Mouse (Mus musculus) heart, embryonic 15.5 days (tissue): Measurements from ENCODE around the gene Sptan1. TPM values are rescaled to one million over a fixed set of nuclear protein-coding genes. Genes with fewer than 3 reads are reported as not detected.
"Not testable (repeated sequence)": the region's sequence is repeated elsewhere in the genome, so short reads cannot be mapped to it uniquely, and the experiment has no call there.

ENCODE experiments used
- ATAC-seq: fragments of 200-750 bp; cut with Nextera tagmentation; replicated peaks from 2 replicates; pipeline ENCODE4 v1.8.0; 2017; ENCODE audit warnings: low read depth, moderate TSS enrichment; ENCODE audit not compliant: insufficient number of reproducible peaks, insufficient read depth, low FRiP score
- H3K27ac ChIP-seq: fragments of 300-500 bp; sonication (generic); 2 replicates; pipeline ENCODE4 v1.5.1; 2015; ENCODE audit warnings: mild to moderate bottlenecking, inconsistent platforms
- H3K27me3 ChIP-seq: fragments of 300-500 bp; sonication (generic); 2 replicates; pipeline ENCODE4 v1.6.1; 2015; ENCODE audit warnings: inconsistent platforms
- H3K36me3 ChIP-seq: fragments of 300-500 bp; sonication (generic); 2 replicates; pipeline ENCODE4 v1.6.1; 2015; ENCODE audit warnings: mild to moderate bottlenecking, inconsistent platforms
- H3K4me1 ChIP-seq: fragments of 300-500 bp; sonication (generic); replicated peaks from 2 replicates; pipeline ENCODE4 v1.6.1; 2015; ENCODE audit warnings: inconsistent platforms
- H3K4me2 ChIP-seq: fragments of 300-500 bp; sonication (generic); 2 replicates; pipeline ENCODE4 v1.6.1; 2015; ENCODE audit warnings: inconsistent platforms, mild to moderate bottlenecking, moderate library complexity
- H3K4me3 ChIP-seq: fragments of 300-500 bp; sonication (generic); 2 replicates; pipeline ENCODE4 v1.5.1; 2015; ENCODE audit warnings: mild to moderate bottlenecking, inconsistent platforms
- H3K9ac ChIP-seq: fragments of 300-500 bp; sonication (generic); 2 replicates; pipeline ENCODE4 v1.6.1; 2015; ENCODE audit warnings: mild to moderate bottlenecking, inconsistent platforms
- H3K9me3 ChIP-seq: fragments of 300-500 bp; sonication (generic); replicated peaks from 2 replicates; pipeline ENCODE4 v1.6.1; 2016; ENCODE audit warnings: inconsistent platforms
- WGBS: fragments of 180-500 bp; shearing (Covaris S2); methylation state at CpG from one replicate; pipeline ENCODE4 v1.1.7; 2015; ENCODE audit warnings: mixed read lengths; 5-methylcytosine and 5-hydroxymethylcytosine counted together
- polyA plus RNA-seq: library from polyadenylated mRNA; unstranded; fragments of >200 nt; fragmentation: Nextera tagmentation; extraction: Ambion mirVana; gene quantifications from 2 replicates; pipeline ENCODE4 v1.2.1, GENCODE M21; 2015

Sptan1 gene
- polyA plus RNA-seq, 1 experiment from 2014 or later = 81.7 TPM

GRCm38 (mm10) chr2:30047127-30047526 is 81.8 kb downstream of the Sptan1 start:
- Histone ChIP-seq H3K27ac (no peak overlapping the region), H3K9me3 (no peaks in the 10 kb centered on the region), H3K4me2 (no peak overlapping the region), H3K4me1 (0 out of 2 replicates have a peak, but pooled peaks cover 10% of the 10 kb centered on the region), H3K4me3 (no peak overlapping the region), H3K36me3 (no peaks in the 10 kb centered on the region), H3K27me3 (no peaks in the 10 kb centered on the region), H3K9ac (no peak overlapping the region)
- no peak for ATAC-seq
- 92% methylated on average over 6 of the region's 6 CpGs for WGBS

GRCm38 (mm10) chr2:30048101-30048501 is 82.7 kb downstream of the Sptan1 start:
- Histone ChIP-seq H3K4me3 (peak overlapping the region; percentile 71), H3K4me2 (peak overlapping the region; percentile 80), H3K27ac (peak overlapping the region; percentile 88), H3K9me3 (no peaks in the 10 kb centered on the region), H3K4me1 (0 out of 2 replicates have a peak, but pooled peaks cover 6% of the 10 kb centered on the region), H3K27me3 (no peaks in the 10 kb centered on the region), H3K9ac (peak overlapping the region; percentile 65), H3K36me3 (no peaks in the 10 kb centered on the region)
- no peak for ATAC-seq
- 52% methylated on average over 11 of the region's 11 CpGs for WGBS

GRCm38 (mm10) chr2:30048699-30049388 is 83.5 kb downstream of the Sptan1 start, which contains the start of gene Wdr34:
Gene Wdr34, minus strand, starts transcription at chr2:30048881.
- WGBS = 1% methylated on average over 54 of the region's 54 CpGs
- Histone ChIP-seq H3K27me3 (0 out of 2 replicates have a peak, but pooled peaks cover under 1% of the 10 kb centered on the region), H3K4me3 (peak within 1 kb of the TSS; percentile 71), H3K4me1 (0 out of 2 replicates have a peak, but pooled peaks cover 6% of the 10 kb centered on the region), H3K9ac (peak within 1 kb of the TSS; percentile 65), H3K27ac (peak within 1 kb of the TSS; percentile 88), H3K36me3 (no peaks in the 10 kb centered on the region), H3K4me2 (peak within 1 kb of the TSS; percentile 80), H3K9me3 (no peaks in the 10 kb centered on the region)
- peak; percentile 92 for ATAC-seq

- Histone ChIP-seq H3K27me3 (0 out of 2 replicates have a peak, but pooled peaks cover 3% of the 10 kb centered on the region), H3K27ac (peak overlapping the region; percentile 3; the same call in 1 of the 2 replicates)
- 72% methylated on average over 3 of the region's 3 CpGs for WGBS
Observed at GRCm38 (mm10) chr2:30049831-30050230, 84.5 kb downstream of the Sptan1 start.

GRCm38 (mm10) chr2:30051992-30052761 is 86.8 kb downstream of the Sptan1 start:
- Histone ChIP-seq H3K36me3 (no peaks in the 10 kb centered on the region), H3K9ac (no peak overlapping the region), H3K4me3 (no peak overlapping the region), H3K4me2 (no peak overlapping the region), H3K27me3 (0 out of 2 replicates have a peak, but pooled peaks cover 3% of the 10 kb centered on the region), H3K4me1 (0 out of 2 replicates have a peak, but pooled peaks cover 6% of the 10 kb centered on the region), H3K27ac (no peak overlapping the region), H3K9me3 (no peaks in the 10 kb centered on the region)
- ATAC-seq = no peak
- 35% methylated on average over 6 of the region's 6 CpGs for WGBS

More at GRCm38 (mm10) chr2:30049831-30050230, 84.5 kb downstream of the Sptan1 start:
- Histone ChIP-seq H3K4me2 (no peak overlapping the region), H3K4me1 (0 out of 2 replicates have a peak, but pooled peaks cover 6% of the 10 kb centered on the region), H3K36me3 (no peaks in the 10 kb centered on the region), H3K4me3 (no peak overlapping the region), H3K9me3 (no peaks in the 10 kb centered on the region), H3K9ac (no peak overlapping the region)
- ATAC-seq = no peak

- H3K9me3 ChIP-seq, H3K4me3 ChIP-seq, H3K27me3 ChIP-seq, ATAC-seq, H3K36me3 ChIP-seq, H3K9ac ChIP-seq, H3K27ac ChIP-seq, H3K4me1 ChIP-seq, H3K4me2 ChIP-seq: not testable (repeated sequence)
- WGBS = 90% methylated on average over 3 of the region's 3 CpGs
Observed at GRCm38 (mm10) chr2:30055310-30055709, 90.0 kb downstream of the Sptan1 start.

- no peak for ATAC-seq
- 0 out of 2 replicates have a peak, but pooled peaks cover 7% of the 10 kb centered on the region for H3K4me1 ChIP-seq
- no peak overlapping the region for H3K27ac ChIP-seq
- H3K9me3 ChIP-seq = no peaks in the 10 kb centered on the region
- H3K9ac ChIP-seq = no peak overlapping the region
- 0 out of 2 replicates have a peak, but pooled peaks cover 3% of the 10 kb centered on the region for H3K27me3 ChIP-seq
- H3K36me3 ChIP-seq = no peaks in the 10 kb centered on the region
- no peak overlapping the region for H3K4me3 ChIP-seq
- 78% methylated on average over 3 of the region's 3 CpGs for WGBS
- no peak overlapping the region for H3K4me2 ChIP-seq
Observed at GRCm38 (mm10) chr2:30056736-30057135, 91.4 kb downstream of the Sptan1 start.

GRCm38 (mm10) chr2:30057223-30057904 is 92.0 kb downstream of the Sptan1 start, which contains the start of gene Set:
Gene Set, plus strand, starts transcription at chr2:30057378.
- no peak for ATAC-seq
- 45% methylated on average over 12 of the region's 12 CpGs for WGBS

GRCm38 (mm10) chr2:30058418-30058817 is 93.1 kb downstream of the Sptan1 start:
- WGBS = 56% methylated on average over 5 of the region's 5 CpGs
- H3K4me2 ChIP-seq = no peak overlapping the region
- no peaks in the 10 kb centered on the region for H3K9me3 ChIP-seq
- no peak overlapping the region for H3K9ac ChIP-seq
- 0 out of 2 replicates have a peak, but pooled peaks cover 3% of the 10 kb centered on the region for H3K27me3 ChIP-seq
- H3K4me1 ChIP-seq = peaks cover 13% of the 10 kb centered on the region
- ATAC-seq = no peak
- H3K4me3 ChIP-seq = no peak overlapping the region
- H3K36me3 ChIP-seq = no peaks in the 10 kb centered on the region
- H3K27ac ChIP-seq = no peak overlapping the region

More at GRCm38 (mm10) chr2:30057223-30057904, 92.0 kb downstream of the Sptan1 start, which contains the start of gene Set:
- Histone ChIP-seq H3K27me3 (0 out of 2 replicates have a peak, but pooled peaks cover 3% of the 10 kb centered on the region), H3K9ac (no peak within 1 kb of the TSS), H3K9me3 (no peaks in the 10 kb centered on the region), H3K27ac (no peak within 1 kb of the TSS), H3K4me3 (no peak within 1 kb of the TSS), H3K36me3 (no peaks in the 10 kb centered on the region), H3K4me1 (0 out of 2 replicates have a peak, but pooled peaks cover 7% of the 10 kb centered on the region), H3K4me2 (no peak within 1 kb of the TSS)

GRCm38 (mm10) chr2:30061215-30062166 is 96.1 kb downstream of the Sptan1 start:
- Histone ChIP-seq H3K36me3 (no peaks in the 10 kb centered on the region), H3K4me3 (peak overlapping the region; percentile 69), H3K9me3 (no peaks in the 10 kb centered on the region), H3K27ac (peak overlapping the region; percentile 96), H3K27me3 (no peaks in the 10 kb centered on the region), H3K4me1 (peaks cover 35% of the 10 kb centered on the region), H3K4me2 (peak overlapping the region; percentile 91), H3K9ac (peak overlapping the region; percentile 74)
- 7% methylated on average over 37 of the region's 37 CpGs for WGBS
- no peak for ATAC-seq
